Mouse (Mus musculus) CH12.LX (cell line): ENCODE data around the gene Fen1. TPM values are rescaled to one million over a fixed set of nuclear protein-coding genes. Genes with fewer than 3 reads are reported as not detected.
"Not testable (repeated sequence)": the region's sequence is repeated elsewhere in the genome, so short reads cannot be mapped to it uniquely, and the experiment has no call there.

Experiments
- DNase-seq: peaks from one replicate; pipeline ENCODE4 v3.0.0-alpha.2; 2013; ENCODE audit errors: extremely low read depth
- H3K27ac ChIP-seq: 2 replicates; pipeline ENCODE4 v1.5.1; 2012; ENCODE audit warnings: low read depth, mild to moderate bottlenecking, control low read depth, moderate library complexity; ENCODE audit not compliant: insufficient read depth
- H3K27me3 ChIP-seq: replicated peaks from 2 replicates; pipeline ENCODE3; 2012; ENCODE audit warnings: inconsistent platforms
- H3K36me3 ChIP-seq, 2 experiments: replicated peaks in 1 of 2; 2 replicates each; pipeline versions ENCODE3 to v1.6.1; 2012; ENCODE audit warnings: inconsistent platforms in 1 of 2, low read length in 1 of 2, mild to moderate bottlenecking in 1 of 2, mixed read lengths in 1 of 2, moderate library complexity in 1 of 2; ENCODE audit not compliant: control insufficient read depth in 1 of 2, insufficient read depth in 1 of 2
- H3K4me1 ChIP-seq, 2 experiments: 2 replicates each; pipeline ENCODE4 v1.6.1; 2012; ENCODE audit warnings: inconsistent platforms in 1 of 2, moderate library complexity in 1 of 2; ENCODE audit not compliant: insufficient read depth in 2 of 2, control insufficient read depth in 1 of 2
- H3K4me2 ChIP-seq: 2 replicates; pipeline ENCODE4 v1.6.1; 2012; ENCODE audit warnings: low read depth, mild to moderate bottlenecking, control low read depth; ENCODE audit not compliant: poor library complexity, insufficient read depth, severe bottlenecking
- H3K4me3 ChIP-seq, 3 experiments: fragments of 150-350 bp in 1 of 3; sonication (generic) in 1 of 3; replicated peaks in 1 of 3; 2 replicates each; pipeline versions ENCODE3 to v1.5.1; 2011 to 2012; ENCODE audit warnings: low read depth in 2 of 3, low read length in 2 of 3, mild to moderate bottlenecking in 2 of 3, moderate library complexity in 2 of 3, control low read depth in 1 of 3, improper control_type of control experiment in 1 of 3, inconsistent platforms in 1 of 3, mixed read lengths in 1 of 3; ENCODE audit not compliant: poor library complexity in 1 of 3
- H3K79me2 ChIP-seq: replicated peaks from 2 replicates; pipeline ENCODE4 v1.6.1; 2012; ENCODE audit warnings: mild to moderate bottlenecking, moderate library complexity; ENCODE audit not compliant: control insufficient read depth, poor library complexity, insufficient read depth, severe bottlenecking; ENCODE audit errors: extremely low read depth
- H3K9ac ChIP-seq: 2 replicates; pipeline ENCODE4 v1.6.1; 2012; ENCODE audit warnings: low read depth, mild to moderate bottlenecking, control low read depth, moderate library complexity; ENCODE audit not compliant: insufficient read depth
- H3K9me3 ChIP-seq: replicated peaks from 2 replicates; pipeline ENCODE3; 2012; ENCODE audit warnings: low read length, inconsistent platforms, mixed read lengths
- CHD2 ChIP-seq: IDR thresholded peaks from 2 replicates; pipeline ENCODE4 v1.6.1; 2011; ENCODE audit warnings: low read length, improper control_type of control experiment
- CTCF ChIP-seq, 2 experiments: IDR thresholded peaks in 1 of 2; conservative IDR thresholded peaks in 1 of 2; 2 replicates each; pipeline ENCODE4 v1.5.1; 2011 to 2012; ENCODE audit warnings: low read depth in 2 of 2, low read length in 2 of 2, improper control_type of control experiment in 1 of 2, inconsistent platforms in 1 of 2, mild to moderate bottlenecking in 1 of 2, moderate library complexity in 1 of 2
- E2F4 ChIP-seq: IDR thresholded peaks from 2 replicates; pipeline ENCODE4 v1.6.1; 2011; ENCODE audit warnings: low read depth, low read length, improper control_type of control experiment; ENCODE audit not compliant: insufficient replicate concordance
- ELF1 ChIP-seq: IDR thresholded peaks from 2 replicates; pipeline ENCODE4 v1.6.1; 2014; ENCODE audit warnings: low read depth, mild to moderate bottlenecking, inconsistent platforms, low read length, improper control_type of control experiment
- EP300 ChIP-seq: IDR thresholded peaks from 2 replicates; pipeline ENCODE4 v1.6.1; 2011; ENCODE audit warnings: low read length, improper control_type of control experiment
- KAT2A ChIP-seq: IDR thresholded peaks from 2 replicates; pipeline ENCODE4 v1.6.1; 2012; ENCODE audit warnings: low read length, improper control_type of control experiment, inconsistent platforms; ENCODE audit not compliant: insufficient replicate concordance
- MAFK ChIP-seq: IDR thresholded peaks from 2 replicates; pipeline ENCODE4 v1.6.1; 2011; ENCODE audit warnings: low read length, improper control_type of control experiment; ENCODE audit not compliant: insufficient replicate concordance
- MAZ ChIP-seq: IDR thresholded peaks from 2 replicates; pipeline ENCODE4 v1.6.1; 2012; ENCODE audit warnings: low read depth, mild to moderate bottlenecking, inconsistent platforms, low read length, improper control_type of control experiment, moderate library complexity
- MXI1 ChIP-seq: IDR thresholded peaks from 2 replicates; pipeline ENCODE4 v1.6.1; 2011; ENCODE audit warnings: mild to moderate bottlenecking, low read depth, low read length, improper control_type of control experiment
- NELFE ChIP-seq: IDR thresholded peaks from 2 replicates; pipeline ENCODE4 v1.6.1; 2011; ENCODE audit warnings: low read depth, low read length, improper control_type of control experiment
- NRF1 ChIP-seq: IDR thresholded peaks from 2 replicates; pipeline ENCODE4 v1.6.1; 2014; ENCODE audit warnings: low read depth, mild to moderate bottlenecking, inconsistent platforms, low read length, improper control_type of control experiment, moderate library complexity
- RCOR1 ChIP-seq: conservative IDR thresholded peaks from 2 replicates; pipeline ENCODE4 v1.6.1; 2012; ENCODE audit warnings: low read depth, mild to moderate bottlenecking, inconsistent platforms, low read length, improper control_type of control experiment
- UBTF ChIP-seq: IDR thresholded peaks from 2 replicates; pipeline ENCODE4 v1.6.1; 2012; ENCODE audit warnings: low read depth, mild to moderate bottlenecking, inconsistent platforms, low read length, improper control_type of control experiment, moderate library complexity
- USF1 ChIP-seq: IDR thresholded peaks from 2 replicates; pipeline ENCODE4 v1.6.1; 2014; ENCODE audit warnings: low read depth, mild to moderate bottlenecking, inconsistent platforms, low read length, improper control_type of control experiment
- USF2 ChIP-seq: conservative IDR thresholded peaks from 2 replicates; pipeline ENCODE4 v1.6.1; 2011; ENCODE audit warnings: low read depth, low read length, improper control_type of control experiment
- dilution Hi-C: fragments of 300-500 bp; cut with MboI; formaldehyde crosslinking; loops from 2 replicates; pipeline ENCODE4 v1.14.3; 2020; ENCODE audit warnings: low sequenced_read_pairs; ENCODE audit not compliant: extremely low pct_unique_long_range_greater_than_20kb, extremely low pct_ligation_motif_present
- in situ Hi-C: fragments of 300-500 bp; cut with MboI; formaldehyde crosslinking; loops from 3 replicates; pipeline ENCODE4 v1.14.3; 2019; ENCODE audit warnings: low sequenced_read_pairs, low pct_ligation_motif_present, low pct_unique_long_range_greater_than_20kb, mixed read lengths
- polyA plus RNA-seq: library from polyadenylated mRNA; unstranded; fragments of >175 nt; gene quantifications from 2 replicates; pipeline ENCODE4 v1.2.1, GENCODE M21; 2012; ENCODE audit warnings: low read depth; ENCODE audit not compliant: insufficient read length
- total RNA-seq, 2 experiments: library from RNA; depleted of rRNA; stranded (reverse); fragments of 300-350 nt in 1 of 2; fragments of >200 nt in 1 of 2; gene quantifications; 2 replicates each; pipeline ENCODE4 v1.2.3; 2012 to 2014

Fen1 gene
- total and polyA plus RNA-seq, 3 experiments: 111 to 156 (median 125) TPM

DNA sequence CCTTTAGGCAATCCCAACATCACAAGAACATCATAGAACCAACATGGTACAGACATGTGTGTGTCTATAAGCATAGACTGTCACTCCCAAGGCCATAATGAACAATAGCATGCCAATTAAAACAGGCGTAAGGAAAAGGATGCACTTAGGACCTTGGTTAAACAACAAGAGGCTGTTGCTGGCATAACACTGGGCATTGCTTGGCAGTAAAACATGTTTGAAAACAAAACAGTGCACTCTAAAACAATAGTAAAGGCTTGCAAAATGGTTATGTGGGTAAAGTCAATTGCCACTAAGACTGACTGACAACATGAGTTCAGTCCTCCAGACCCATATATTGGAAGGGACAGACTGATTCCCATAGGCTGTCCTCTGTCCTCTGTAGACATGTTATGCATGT lies 36.0 kb downstream of the Fen1 start:
- H3K36me3 ChIP-seq: no peaks in the 10 kb centered on the region
- H3K4me1 ChIP-seq: peaks cover 3 to 18% of the 10 kb centered on the region in 2 experiments
- DNase-seq: no peak
- no peak overlapping the region for H3K4me3 ChIP-seq
- in situ Hi-C loops (no loop called here), dilution Hi-C loops (no loop called here)
- no peaks in the 10 kb centered on the region for H3K9me3 ChIP-seq
- H3K9ac ChIP-seq: no peak overlapping the region
- TF ChIP-seq USF2 (no peak), NELFE (no peak), CTCF (conservative IDR thresholded peaks at IDR 0.05 in 1 of 2, IDR thresholded peaks at IDR 0.05 in 1 of 2; ENCODE audit: low read depth in 2 of 2, low read length in 2 of 2) (no peak), MAFK (no peak), CHD2 (no peak), ELF1 (no peak), RCOR1 (no peak), KAT2A (no peak)
- no peak overlapping the region for H3K27ac ChIP-seq
- no peaks in the 10 kb centered on the region for H3K27me3 ChIP-seq
- H3K4me2 ChIP-seq: no peak overlapping the region
- H3K79me2 ChIP-seq: no peaks in the 10 kb centered on the region

DNA sequence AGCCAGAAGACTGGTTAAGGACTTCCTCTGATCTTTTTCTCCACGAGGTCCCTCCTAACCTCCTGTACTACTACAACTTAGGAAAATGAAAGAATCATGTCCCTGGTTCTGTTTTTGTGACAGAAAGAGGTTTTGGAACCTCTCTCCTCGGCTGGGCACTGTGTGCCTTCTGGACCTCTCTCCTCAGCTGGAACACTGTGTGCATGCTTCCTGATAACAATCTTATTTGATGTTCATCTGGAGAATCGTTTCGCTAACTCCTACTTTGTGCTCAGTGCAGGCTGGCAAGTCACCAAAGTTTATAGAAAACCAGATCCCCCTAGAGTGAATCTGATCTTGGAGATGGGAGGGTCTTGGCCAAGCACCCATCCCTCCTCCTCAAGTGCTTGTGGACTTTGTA lies 36.9 kb downstream of the Fen1 start:
- in situ Hi-C loops: no loop called here
- DNase-seq: no peak
- dilution Hi-C loops: no loop called here

GRCm38 (mm10) chr19:10165928-10166327 lies 38.0 kb downstream of the Fen1 start:
- H3K36me3 ChIP-seq, H3K9me3 ChIP-seq, H3K79me2 ChIP-seq, dilution Hi-C loops, in situ Hi-C loops, H3K4me1 ChIP-seq, H3K27me3 ChIP-seq, H3K4me2 ChIP-seq, H3K27ac ChIP-seq, H3K4me3 ChIP-seq, DNase-seq, H3K9ac ChIP-seq: not testable (repeated sequence)

More for the DNA sequence above, 36.9 kb downstream of the Fen1 start:
- Histone ChIP-seq H3K27me3 (no peaks in the 10 kb centered on the region), H3K36me3 (no peaks in the 10 kb centered on the region), H3K4me3 (no peak overlapping the region), H3K4me1 (peaks cover 3 to 11% of the 10 kb centered on the region in 2 experiments), H3K79me2 (no peaks in the 10 kb centered on the region), H3K9ac (no peak overlapping the region), H3K9me3 (peaks cover 7% of the 10 kb centered on the region), H3K27ac (no peak overlapping the region), H3K4me2 (no peak overlapping the region)
- TF ChIP-seq NRF1 (no peak), MXI1 (no peak), E2F4 (no peak), USF1 (no peak), MAZ (no peak), UBTF (no peak), CHD2 (no peak), EP300 (no peak)
